Mouse (Mus musculus) cerebellum, adult 18-20 months (tissue): Measurements from ENCODE around the gene Adam15.

Source experiments
- DNase-seq, 2 experiments: peaks; one replicate each; pipeline ENCODE4 v3.0.0; 2021

The Adam15 gene

DNA sequence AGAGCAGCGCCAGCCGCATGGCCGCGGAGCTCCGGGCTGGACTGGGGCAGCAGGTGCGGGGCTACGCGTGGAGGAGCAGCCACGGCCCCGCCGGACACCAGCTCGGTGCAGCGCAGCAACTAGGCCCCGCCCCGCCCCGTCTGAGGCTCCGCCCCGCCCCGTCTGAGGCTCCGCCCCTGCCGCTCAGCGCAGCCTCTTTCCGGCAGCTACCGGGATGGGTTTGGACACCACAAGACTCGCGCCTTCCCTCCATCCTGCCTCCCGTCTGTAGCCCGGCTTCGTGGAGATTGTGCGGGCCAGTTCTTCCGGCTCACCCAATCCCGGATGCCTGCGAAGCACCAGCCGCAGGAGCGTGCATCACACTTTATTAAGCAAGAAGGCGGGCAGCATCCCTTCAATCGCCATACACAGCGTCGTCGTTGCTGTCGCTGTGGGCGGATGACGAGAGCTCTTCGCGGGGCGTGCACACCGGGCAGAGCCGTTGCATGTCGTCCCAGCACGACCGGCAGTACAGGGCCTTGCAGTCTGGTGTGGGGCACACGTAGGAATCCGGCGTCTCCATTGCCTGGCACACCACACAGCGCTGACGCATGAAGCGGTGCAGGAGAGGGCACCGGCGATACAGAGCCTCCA is at the start of gene Adam15:
Gene Adam15 (minus strand): TSS at position 128 of the 633 bp plus-strand sequence.
- peak; percentile 91 to 95 for DNase-seq

DNA sequence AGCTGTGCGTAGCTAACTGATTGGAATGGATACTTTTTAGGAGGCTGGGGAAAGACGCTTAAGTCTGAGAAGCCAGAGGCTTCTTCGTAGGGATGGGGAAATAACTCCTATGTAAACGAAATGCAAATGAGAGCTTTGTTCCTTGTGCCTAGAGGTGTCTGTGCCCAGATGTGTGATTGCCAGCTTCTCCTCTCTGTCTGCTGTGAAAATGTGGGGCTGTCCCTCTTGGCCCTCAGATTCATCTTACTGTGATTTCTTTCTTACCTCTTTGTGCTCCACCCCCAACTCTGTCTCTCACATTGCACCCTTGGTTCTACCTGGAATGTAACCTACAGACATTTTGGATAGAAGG is 46.8 kb upstream of the Adam15 start:
- DNase-seq: no peak

DNA sequence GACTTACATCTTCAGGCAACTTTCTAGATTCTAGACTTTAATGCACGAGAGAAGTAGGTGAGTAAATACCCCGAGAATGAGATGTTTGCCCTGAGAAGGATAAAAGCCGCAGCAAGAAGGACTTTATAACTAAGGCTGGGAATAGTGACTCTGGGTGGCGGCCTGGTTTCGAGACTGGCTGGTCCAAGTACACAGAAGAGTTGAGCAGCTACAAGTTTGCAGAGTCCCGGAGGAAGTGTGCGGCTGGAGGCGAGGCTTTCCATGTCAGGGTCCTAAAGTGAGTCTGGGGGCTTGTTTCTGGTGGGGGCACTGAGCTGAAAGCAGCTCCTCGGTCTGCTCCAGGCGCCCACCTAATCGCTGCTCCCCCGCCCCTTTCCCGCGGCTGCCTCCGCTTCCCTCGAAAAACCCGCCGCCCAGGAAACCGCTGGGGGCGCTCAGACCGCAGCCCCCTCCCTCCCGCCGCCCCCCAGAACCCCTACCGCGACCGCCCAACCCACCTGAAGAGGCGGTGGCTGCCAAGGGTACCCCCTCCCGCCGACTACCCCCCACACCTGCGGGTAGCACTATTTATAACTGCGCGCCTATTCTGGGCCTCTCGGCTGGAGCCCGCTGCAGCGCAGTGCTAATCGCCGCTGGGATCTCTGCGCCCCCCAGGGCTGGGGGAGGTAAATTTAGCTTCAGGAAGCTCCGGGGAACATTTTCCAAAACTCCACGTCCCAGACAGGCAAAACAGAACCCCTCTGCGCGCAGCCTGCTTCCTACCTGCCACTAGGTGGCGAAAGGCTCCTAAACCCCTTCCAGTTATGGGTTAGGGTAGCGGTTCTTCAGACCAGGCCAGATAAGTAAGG is 46.2 kb upstream of the Adam15 start:
- DNase-seq: peak; percentile 76

DNA sequence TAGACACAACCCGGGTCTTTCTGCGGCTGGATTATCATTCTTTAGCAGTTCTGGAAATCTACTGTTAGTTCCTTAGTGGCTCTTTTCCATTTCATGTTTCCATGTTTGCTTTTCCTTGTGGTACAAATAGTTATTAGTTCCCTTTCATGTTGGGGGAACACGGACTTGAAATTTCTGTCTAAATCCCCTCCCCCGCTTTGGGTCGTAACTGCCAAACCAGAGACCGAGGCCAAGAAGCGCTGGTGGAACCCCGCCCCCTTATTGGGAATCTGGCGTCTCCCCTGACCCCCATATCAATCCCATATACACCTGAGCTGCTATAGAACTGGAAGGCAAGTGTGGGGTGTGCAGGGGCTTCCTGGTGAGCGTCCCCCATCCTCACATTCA is 45.6 kb upstream of the Adam15 start:
- peak; percentile 18 to 45 for DNase-seq

DNA sequence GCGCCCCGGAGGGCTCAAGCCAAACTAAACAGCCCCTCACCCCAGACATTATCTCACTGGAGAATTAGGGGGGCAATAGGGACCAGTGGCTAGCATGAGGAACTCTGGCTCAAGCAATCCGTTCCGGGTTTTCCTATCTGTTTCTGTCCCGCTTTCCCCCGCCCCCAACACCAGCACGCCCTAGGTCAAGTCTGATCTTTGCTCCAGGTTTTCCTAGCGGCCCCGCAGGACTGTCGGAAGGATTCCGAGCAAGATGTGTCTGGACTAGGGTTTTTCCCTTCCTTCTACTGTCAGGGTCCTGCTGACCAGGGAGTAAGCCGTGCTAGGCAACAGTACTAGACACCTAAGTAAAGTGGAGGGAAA is 45.1 kb upstream of the Adam15 start:
- DNase-seq: peak; percentile 87 to 89

DNA sequence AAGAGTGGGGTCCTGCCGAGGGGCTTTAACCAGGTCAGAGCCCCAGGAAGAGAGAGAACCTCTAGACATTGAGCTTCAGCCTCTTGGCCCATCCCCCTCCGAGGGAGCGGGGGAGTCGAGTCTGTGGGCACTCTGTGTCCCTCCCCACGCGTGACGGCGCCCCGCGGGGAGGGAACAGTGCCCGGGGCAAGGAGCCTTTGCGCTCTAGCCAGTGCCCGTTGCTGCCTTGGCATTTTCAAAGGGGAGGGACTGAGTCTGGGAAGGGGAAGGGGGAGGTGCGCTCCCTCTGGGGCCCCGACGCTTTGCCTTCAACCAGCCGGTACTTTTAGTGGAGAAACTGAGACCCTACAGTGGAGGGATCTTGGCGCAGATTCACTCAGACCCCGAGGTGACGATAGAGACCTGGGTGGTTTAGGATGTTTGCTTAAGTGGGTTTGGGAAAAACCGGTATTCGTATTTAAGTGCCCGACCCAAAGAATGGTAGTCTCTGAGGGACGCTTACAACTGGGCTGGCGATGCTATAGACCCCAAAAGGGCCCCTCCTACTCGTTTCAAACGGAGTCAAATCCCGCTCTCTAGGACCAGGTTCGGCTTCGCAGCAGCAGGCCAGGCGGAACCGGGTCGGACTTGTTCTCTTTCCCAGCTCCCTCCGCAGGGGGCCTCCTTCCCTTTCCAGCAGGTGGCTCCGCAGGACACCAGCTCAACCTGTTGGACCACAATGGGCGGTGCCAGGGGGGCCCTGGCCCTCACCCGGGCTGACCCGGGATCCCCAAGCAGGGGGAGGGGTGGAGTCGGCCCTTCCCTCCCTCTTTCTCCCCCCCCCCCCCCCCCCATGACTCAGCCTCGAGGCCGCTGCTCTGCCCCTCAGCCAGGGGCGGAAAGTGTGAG is 44.5 kb upstream of the Adam15 start, which contains the start of gene Zbtb7b:
Gene Zbtb7b (minus strand): TSS at position 771 of the 888 bp plus-strand sequence.
- peak; percentile 84 to 89 for DNase-seq

DNA sequence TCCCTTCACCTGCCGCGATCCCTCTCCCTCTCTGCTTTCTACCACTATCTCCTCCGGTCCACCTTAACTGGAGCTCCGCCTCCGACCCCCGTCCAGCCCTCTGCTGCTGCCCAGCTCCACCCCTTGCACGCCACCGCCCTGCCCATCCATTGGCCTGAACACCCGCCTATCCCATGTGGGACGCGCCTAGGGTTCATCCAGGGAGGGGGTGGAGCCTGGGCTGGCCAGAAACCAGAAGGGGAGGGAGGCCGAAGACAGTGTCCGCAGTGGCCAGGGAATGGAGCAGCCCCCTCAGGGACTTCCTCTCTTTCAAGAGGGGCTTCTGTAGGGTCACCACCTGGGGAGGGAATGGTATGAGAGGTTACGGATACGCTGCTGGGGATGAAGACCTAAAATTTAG is 43.8 kb upstream of the Adam15 start:
- DNase-seq: peak; percentile 97 to 100

DNA sequence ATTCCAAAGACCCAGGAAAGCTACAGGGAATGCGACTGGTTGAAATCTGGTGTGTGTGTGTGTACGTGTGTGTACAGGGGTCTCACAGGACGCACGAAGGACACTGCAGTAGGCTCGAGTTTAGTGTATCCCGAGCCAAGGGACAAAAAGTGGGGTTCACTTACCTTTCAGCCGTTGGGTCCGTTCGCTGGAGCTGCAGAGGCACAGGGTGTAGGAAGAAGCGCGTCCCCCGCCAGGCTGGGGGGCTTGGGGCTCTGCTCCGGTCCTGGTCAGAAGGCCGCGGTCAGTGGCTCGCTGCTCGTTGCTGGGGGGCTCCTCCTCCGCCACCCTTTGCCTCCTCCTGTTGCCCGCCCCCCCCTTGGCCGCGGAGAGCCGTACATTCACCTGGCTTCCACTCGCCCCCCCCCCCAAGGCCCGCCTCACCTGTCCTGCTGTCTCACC is 43.1 kb upstream of the Adam15 start:
- peak; percentile 56 to 58 for DNase-seq

DNA sequence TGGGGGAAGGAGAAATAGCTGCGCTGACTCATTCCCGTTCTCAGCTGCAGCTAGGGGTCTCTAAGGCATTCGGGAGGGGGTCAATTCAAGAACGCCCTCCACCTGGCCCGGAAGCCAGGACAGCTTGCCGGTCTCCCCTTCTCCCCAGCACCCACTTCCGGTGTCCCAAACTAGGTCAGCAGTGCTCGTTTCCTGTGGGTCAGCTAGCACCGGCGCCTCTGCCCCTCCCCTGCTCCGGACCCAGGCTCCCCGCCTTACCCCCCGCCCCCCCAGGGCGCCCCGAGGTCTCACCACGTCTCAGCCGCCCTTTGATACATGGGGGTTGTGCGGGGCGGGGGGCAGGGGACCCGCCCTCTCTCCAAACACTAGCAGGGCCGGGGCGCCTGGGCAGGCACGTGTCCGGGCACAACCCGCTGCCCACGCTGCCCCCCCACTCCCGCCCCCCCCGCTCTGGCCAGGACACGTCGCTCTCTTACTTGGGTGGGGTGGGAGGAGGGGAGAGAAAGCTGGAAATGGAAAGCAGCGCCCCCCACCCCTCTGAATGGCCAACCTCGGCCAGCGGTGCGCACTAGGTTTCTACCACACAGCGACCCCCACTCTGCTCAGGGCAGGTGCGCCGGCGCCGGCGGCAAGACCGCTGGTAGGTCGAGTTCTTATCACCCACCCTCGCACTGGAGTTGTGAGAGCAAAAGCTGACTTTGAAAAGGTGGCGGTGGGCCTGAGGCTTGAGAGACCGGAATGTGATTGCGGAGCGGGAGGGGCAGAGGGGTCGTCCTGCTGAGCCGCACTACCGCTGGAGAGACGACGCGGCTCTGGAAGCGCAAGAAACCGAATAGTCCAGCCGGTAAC is 42.1 kb upstream of the Adam15 start:
- DNase-seq: peak; percentile 64 to 68

DNA sequence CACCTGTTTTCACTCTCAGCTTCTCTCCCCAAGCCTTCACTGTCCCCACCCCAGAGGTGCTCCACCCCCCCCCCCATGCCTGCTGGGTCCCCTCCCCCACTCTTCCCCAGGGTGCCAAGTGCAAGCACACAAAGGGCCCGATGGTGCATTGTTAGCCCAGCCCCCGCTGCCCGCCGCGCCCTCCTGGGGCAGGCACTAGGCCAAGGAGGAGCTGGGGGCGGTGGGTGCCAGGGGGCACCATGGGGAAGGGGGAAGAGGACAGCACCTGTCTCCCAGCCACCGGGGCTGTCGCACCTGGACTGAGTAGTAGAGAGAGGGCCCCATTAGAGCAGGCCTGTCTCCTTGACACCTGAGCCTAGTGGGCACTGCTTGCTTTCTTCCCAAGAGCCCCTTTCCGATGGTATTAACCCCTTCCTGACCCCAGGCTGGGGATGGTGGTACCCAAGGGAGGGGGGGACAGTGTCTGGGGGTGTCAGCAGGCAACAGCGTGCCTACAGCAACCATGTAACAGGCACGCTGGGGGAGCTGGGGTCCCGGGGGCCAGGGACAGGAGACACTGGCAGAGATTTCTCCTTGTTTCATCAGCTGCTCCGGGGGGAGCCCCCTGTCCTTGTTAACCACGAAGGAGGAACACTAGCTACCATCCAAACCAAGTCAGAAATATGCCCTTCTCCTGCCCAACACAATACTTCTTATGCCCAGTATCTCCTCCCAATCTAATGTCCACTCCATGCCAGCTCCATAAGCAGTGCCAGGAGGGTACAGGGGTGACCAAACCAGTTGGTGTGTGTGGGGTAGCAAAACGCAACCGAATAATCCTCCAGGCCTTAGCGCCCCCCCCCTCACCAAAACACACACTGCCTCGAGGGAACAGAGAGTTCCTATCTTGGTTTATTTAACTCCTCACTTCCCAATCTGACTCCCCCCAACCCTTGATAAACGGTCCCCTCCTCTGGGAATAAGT is 41.2 kb upstream of the Adam15 start:
- DNase-seq: peak; percentile 32 to 53

DNA sequence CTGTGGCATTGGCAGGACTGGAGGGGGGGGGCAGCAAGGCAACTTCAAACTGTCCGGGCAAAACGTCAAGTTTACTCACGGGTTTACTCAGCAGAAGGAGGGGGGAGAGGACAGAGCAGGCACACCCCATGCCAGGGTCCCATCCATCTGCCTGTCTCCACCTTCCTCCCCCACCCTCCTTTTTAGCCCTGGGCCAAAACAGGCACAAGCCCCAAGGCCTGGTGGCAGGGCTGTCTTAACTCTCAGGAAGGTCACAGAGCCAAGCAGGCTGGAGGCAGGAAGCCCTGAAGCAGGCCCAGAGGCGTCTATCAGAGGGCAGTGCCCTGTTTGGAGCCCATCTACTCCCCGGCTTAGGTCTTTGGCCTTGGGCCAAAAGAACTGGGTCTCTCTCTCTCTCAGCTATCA is 40.3 kb upstream of the Adam15 start:
- peak in 1 of 2 experiments; percentile 41 for DNase-seq

DNA sequence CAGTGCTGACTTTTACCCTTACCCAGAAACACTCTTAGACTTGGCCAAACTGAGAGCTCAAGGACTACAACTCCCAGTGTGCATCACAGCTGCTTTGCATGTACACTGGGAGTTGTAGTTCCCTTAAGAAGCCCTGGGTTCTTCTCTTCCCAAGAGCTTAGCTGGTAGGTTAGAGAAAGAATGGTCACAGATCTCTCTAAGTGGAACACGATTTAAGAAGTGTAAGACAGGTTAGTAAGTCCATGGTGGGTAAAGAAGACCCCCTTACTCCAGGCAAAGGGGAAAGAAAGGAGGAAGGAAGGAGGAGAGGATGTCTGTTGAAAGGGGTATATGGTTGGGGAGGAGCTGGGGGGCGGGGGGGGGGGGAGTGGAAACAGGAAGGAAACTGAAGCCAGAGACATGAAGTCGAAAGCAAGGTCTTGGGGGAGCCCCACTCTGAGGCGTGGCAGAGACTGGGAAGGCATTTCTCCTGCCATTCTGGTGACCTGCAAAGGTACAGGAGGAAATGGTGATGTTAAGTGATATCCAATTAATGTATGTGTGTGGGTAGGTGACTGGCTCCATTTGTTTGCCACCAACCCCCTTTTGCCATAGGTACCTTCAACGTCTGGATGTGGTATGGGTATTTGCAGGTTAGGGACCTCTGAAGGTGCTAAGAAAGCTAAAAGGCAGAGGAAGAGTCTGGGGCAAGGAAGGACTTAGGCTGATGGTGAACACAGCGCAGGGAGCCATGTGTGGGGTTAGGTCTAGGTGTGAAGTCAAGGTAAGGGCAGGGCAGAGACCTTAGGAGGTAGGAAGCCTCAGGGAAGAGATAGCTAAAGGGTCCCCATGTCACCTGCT is 39.3 kb upstream of the Adam15 start:
- peak in 1 of 2 experiments; percentile 40 for DNase-seq

DNA sequence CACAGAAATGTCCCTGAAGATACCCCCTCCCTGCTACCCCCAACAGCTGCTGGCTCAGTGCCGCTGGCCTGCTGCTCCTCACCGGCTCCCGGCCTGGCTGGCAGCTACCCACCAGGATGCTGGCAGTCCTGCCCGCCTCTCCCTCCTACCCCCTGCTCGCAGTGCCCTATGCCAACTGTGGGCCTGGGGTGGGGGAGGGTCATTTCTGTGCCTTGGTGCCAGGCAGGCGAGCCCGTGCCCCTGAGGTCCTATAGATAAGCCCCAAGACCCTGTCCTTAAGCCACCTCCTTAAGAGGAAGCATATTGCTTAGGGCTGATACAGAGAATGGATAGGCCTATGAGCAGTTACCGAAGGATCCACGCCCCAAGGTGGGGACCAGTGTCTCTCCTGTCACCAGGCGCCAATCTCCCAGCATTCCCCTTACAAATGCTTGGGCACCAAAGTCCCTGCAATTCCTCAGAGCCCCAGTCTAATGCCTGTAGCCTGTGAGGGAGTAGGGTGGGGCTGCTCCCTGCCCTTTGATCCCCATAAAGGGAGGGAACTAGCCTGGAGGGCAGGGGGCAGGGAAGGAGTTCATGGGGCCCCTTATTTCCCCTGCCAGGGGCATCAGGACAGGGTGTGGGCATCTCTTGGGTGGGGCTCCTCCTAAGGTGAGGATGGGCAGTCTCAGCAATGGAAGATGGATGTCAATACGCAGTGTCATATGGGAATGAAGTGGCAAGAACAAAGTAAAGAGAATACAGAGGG is 38.5 kb upstream of the Adam15 start:
- DNase-seq: peak in 1 of 2 experiments; percentile 55

DNA sequence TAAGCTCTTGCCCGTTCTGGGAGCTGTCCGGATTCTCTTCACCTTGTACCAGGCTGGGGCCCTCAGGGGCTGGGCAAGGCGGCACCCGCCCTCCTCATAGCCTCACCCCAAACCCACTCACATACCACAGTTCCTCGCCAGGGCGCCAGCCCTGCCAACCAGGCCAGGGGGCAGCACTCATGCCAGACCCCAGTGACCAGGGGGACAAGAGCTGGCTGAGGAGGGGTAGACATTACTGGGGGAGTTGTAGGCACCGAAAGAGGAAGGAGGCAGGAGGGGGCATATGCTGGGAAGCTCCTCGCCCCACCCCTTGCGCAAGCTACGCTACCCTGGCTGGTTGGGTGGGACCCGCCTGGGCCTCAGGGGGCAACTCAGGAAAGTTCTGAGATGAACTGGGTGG is 37.8 kb upstream of the Adam15 start:
- DNase-seq: no peak

DNA sequence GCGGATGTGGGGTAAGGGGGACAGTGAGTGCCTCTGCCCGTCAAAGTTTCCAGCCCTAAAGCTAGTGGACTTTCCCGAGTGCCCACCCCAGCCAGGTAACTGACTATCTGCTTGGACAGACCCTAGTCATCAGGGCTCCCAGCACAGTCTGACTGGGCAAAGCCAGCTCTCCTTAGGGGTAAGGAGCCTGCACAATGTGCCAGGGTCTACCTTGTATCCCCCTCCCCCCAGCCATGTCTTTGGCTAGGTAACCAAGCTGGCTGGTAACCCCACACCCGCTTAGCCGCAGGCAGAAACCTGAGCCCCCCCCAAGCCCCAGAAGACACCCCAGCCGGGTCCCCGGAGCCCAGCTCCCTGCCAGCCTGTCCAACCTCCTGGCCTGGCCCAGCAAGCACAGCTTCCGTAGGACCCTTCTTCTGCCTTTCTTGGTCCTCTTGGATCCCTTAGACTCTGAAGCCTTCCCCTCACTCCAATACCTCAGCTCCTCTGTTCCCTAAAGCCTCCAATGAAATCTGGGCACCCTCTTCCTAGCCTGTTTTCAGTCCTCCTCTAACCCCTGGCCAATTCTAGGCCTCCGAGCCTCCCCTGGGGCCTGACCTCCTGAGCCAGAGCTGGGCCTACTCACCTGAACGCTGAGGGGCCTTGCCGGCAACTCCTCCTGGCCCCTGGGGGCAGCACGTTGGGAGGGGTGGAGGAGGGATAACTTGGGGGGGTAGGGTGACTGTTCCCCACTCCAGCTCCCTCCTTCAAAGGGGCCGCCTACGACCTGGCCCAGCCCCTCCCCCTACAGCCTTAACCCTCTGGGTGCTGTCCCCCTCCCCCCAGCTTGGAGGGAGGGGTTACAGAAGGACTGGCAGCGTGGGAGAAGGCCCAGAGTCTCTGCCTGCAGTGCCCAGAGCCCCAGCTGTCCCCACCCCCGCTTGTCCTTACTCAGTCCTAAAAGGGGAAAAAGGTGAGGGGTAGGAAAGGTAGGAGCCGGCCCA is 36.9 kb upstream of the Adam15 start:
- DNase-seq: no peak

DNA sequence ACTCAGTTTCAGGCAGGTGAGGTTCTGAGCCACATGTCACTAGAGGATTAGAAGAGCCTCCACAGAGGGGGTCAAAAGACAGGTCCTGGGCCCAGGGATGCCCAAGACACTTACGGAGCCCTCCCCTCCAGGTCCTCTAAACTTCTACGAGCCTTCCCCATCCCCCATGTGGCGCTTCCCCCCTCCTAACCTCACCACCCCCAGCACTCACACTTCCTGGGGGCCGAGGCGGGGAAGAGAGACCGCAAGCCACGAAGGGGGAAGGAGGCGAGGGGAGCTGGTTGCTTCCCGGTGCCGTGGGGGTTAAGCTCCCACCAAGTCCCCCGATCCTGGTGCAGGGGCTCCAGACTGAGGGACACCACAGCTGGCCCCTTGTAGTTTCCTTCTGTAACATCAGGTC is 35.7 kb upstream of the Adam15 start:
- DNase-seq: no peak

DNA sequence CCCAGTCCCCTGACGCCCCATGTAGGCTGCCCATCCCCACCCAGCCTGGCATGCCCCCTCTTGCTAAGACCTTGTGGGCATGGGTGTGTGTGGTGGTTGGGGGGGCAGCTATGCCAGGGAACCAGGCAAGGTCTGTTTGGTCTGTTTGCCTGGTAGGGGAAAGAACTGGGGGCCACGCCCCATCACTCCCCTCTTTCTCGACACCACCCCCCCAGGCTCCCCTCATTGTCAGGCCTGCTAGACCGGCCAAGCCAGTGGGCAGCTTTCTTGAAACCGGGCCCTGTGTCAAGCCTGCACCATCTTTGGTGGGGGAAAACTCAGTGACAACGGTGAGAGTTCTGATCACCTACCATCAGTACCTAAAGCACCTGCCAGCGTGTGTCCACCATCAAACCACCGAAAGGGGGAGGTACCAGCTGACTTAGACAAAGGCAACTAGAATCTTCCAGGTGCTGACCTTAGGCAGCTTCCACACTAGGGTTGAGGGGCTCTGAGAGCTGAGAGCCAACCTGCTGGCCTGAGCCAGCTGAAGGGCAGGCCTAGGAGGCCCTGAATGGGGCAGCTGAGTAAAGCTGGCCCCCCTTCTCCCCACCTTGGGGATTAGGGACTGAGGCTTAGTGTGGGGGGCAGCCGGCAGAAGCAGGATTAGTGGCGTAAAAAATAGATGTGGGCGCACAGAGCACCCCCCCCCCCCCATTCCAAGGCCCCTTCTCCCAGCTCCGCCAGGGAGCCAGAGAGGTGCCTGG is 34.7 kb upstream of the Adam15 start:
- DNase-seq: no peak
